Mouse (Mus musculus) cerebellum, adult 9-10 months (tissue): ENCODE data around the gene Ehd4.

ENCODE experiments used
- DNase-seq: peaks from one replicate; pipeline ENCODE4 v3.0.0; 2022

Ehd4 gene

GRCm38 (mm10) chr2:120068555-120069465 is 85.6 kb downstream of the Ehd4 start:
- peak; percentile 38 for DNase-seq

GRCm38 (mm10) chr2:120066224-120066623 is 88.2 kb downstream of the Ehd4 start:
- no peak for DNase-seq

- DNase-seq, result no peak
These were observed 89.2 kb downstream of the Ehd4 start for GRCm38 (mm10) chr2:120065243-120065642.

- DNase-seq, result no peak
These were observed 89.8 kb downstream of the Ehd4 start for GRCm38 (mm10) chr2:120064639-120065038.

DNA sequence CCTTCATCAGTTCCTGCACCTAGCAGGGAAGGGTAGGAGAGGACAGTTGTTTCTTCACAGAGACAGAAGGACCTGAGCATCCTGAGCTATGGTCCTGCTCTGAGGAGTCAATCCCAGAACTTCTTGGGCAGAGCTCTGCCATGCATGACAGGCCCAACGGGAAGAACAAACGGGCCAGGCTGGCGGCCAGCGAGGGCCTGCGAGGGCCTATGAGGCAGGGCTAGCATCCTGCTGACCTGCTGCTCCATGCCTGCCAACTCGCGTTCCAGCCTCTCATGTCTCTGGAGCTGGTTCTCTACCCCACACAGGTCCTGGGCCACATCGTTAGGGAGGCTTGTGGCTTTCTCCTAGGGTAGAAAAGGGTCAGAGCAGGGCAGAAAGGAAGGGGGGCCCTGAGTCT is 92.2 kb downstream of the Ehd4 start:
- DNase-seq, result no peak

DNA sequence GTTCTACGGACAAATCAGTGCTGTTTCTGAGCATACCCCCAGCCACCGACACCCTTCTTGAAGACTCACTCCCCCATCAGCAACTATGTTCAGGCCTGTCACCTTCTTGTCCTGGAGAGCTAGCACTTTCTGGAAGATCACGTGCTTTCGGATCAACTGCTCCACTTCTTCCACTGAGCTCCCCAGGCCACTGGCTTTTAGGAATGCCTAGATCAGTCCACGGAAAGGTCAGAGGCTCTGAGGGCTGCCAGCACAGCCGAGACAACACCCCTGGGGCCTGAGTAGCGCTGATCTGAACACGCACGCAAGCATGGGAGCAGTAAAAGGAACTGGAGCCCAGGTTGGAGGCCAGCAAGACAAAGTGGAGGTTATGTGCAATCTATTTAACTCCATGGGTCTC is 93.8 kb downstream of the Ehd4 start:
- no peak for DNase-seq

DNA sequence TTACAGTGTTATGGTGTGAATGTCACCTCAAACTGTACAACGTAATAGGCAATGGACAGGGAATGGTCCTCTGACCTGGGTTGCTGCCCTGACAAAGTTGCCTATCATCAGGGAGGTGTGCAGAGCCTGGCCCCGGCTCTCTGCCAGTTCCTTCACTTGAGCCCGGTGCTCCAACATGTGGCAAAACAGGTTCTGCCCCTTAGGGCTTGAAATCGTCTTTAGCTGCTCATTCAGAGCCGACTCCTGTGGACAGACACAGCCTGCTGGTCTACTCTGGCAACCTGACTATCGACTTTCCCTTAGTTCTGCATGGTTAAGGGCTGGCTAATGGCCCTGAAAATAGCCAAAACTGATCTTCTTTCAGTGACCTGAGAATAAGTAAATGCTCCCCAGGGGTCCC is 94.2 kb downstream of the Ehd4 start:
- DNase-seq, result no peak

DNA sequence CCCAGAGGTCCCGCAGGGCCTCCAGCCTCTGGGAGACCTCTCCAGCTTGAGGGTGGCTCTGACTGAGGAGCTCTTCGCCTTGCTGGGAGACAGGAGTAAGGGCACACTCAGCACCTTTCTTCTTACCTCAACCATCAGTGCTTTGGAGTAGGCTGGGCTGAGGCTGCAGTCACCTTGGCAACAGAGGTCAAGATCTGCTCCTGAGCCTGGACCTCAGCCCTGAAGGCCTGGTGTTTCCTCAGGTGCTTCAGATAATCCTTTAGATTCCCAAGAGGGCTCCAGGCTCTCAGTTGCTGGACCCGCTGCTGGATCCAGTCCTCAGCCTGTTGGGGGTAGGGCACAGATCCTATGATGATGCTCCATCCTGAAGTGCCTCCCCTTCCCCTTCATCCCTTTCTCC is 94.9 kb downstream of the Ehd4 start:
- DNase-seq, result no peak

DNA sequence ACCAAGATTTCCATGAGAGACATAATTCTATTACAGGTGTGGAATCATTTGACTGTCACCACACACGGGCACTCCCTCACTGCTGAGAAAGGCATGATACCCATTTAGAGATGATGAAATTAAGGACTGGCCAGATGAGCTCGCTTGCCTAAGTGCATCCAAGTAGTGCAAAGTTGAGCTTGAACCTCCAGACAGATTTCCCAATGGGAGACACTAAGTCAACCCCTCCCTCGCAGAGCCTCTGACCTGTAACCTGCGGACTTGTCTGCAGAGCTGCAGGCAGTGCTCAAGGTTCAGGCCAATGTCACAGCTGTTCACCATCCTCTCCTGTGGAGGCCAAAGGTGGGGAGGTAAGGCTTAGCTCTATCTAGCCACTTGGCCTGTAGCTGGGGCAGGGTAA is 95.6 kb downstream of the Ehd4 start:
- no peak for DNase-seq

DNA sequence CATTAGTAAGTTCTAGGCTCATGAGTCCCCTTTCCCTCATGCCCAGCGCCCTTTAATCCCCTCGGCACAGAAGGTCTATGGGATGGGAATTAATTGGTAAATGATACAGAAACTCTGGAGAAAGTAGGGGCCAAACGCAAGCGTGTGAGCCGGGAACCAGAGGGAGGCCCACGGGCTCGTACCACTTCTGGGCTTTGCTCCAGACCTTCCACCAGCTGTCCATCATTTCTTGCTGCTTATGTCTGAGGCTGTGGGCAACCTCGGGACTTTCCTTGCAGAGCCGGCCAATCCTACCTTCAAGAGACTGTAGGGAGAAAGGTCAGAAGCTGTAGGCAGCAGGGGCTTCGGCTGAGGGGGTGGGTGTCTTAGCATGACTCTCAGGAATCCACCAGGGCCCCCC is 98.5 kb downstream of the Ehd4 start:
- DNase-seq, result no peak

GRCm38 (mm10) chr2:120054771-120055552 is 99.4 kb downstream of the Ehd4 start:
- DNase-seq, result no peak

- no peak for DNase-seq
These were observed 103.0 kb downstream of the Ehd4 start for GRCm38 (mm10) chr2:120051405-120051804.

DNA sequence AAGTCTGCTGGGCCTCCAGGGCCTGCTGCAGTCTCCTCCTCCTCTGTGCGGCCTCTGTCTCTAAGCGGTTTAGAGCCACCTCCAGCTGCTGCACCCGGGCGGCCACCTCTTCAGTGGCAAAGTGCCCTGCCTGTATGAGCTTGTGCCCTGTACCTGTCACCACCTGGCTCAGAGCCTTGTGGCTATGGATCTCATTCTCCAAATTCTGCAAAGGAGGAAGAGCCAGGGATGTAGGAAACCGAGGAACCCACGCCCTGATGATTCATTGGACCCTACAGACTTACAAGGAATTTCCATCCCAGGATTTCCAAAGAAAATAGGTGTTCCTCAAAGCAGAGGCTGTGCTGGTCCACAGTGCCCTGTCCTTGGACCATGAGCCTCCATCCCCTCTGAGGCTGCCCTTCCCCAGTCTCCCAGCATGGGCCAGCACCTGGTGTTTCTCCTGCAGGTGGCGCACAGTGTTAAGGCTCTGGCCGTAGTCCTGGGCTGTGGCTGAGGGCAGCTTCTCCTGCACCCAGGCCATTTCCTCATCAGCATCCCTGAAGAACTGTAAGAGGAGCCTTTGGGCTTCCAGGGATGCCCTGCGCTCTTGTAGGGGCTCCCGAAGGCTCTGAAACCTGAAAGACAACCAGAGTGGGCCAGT is 104.7 kb downstream of the Ehd4 start:
- no peak for DNase-seq

GRCm38 (mm10) chr2:120048173-120048572 is 106.2 kb downstream of the Ehd4 start:
- DNase-seq, result no peak

DNA sequence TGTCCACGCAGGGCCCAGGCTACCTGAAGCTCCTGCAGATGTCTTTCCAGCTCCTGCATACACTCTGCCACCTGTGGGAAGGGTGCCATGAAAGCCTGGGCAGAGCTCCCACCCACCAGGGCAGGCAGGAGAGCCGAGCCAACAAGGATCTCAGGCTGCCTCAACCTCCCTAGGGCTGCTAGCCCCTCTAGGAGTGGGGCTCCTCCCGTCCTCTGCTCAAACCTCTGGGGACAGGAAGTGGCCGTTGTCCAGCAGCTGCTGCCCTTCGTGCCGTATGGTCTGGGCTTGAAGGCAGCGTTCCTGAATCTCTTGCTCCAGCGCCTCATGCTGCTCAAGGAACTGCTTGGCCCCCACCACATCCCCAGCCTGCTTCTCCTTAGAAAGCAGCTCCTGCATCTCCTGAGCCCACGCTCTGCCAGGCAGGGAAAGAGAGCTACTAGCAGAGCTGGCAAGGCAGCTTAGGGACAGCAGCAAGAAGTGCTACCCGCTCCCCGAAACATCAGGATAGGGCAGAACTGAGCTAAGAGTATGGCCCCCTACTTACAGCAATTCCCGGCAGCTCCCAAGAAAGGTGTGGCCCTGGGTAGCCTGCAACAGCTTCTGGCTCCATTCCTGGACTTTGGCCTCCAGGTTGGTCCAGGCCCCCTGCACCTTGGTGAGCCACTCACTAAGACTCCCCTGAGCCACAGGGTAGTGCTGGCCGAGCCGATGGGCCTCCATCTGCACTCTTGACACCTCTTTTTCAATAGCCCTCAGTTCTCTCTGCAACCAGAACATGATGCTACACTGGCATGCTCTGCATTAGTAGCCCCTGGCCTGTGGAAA is 107.7 kb downstream of the Ehd4 start:
- DNase-seq, result no peak

DNA sequence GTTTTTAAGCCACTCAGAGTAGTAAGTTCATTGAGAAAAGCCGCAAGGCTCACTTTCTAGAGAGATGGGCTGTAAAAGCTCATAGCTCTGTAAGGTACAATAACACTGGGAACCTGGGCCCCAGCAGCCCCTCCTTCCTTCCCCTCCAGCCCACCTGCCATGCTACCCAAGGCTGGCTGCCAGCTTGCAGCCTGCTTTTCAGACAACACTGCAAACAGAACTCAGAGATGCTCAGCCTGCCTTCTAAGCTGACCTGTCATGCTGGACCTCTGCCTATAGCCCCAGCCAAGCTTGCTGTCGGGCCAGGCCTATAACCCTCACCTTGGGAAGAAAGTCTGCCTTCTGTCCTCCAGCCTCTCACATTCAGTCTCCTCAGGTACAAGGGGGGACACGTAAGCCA is 109.7 kb downstream of the Ehd4 start:
- DNase-seq, result no peak

DNA sequence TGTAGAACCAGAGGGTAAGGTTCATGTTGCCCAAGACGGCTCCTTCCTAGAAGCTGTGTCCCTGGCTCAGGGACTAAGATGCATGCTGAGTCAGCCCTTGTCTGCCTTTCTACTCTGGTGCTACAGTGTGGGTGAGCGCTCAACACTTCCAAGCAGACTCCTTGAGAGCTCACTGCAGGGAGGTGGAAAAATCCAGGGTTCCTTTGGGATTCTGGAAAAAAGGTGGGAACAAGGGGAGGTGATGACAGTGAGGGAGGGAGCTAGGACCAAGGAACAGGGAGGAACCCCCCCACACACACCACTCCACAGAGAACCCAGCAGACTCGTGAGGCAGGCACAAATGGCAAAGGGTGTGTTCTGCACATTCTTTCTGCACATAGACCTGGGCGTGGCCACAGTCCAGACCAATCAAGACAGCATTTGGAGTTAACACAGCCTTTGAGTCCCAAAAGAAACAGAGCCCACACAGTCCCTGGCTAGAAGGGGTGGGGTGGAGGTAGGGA is 110.3 kb downstream of the Ehd4 start:
- no peak for DNase-seq

GRCm38 (mm10) chr2:120040991-120041390 is 113.4 kb downstream of the Ehd4 start:
- no peak for DNase-seq
